Mouse (Mus musculus) kidney, embryonic 15.5 days (tissue): Measurements from ENCODE around the gene Rchy1. TPM values are rescaled to one million over a fixed set of nuclear protein-coding genes. Genes with fewer than 3 reads are reported as not detected.

Experiments used
- ATAC-seq: fragments of 200-750 bp; cut with Nextera tagmentation; replicated peaks from 2 replicates; pipeline ENCODE4 v1.8.0; 2017; ENCODE audit warnings: moderate TSS enrichment; ENCODE audit not compliant: low FRiP score
- H3K27ac ChIP-seq: fragments of 300-500 bp; sonication (generic); 2 replicates; pipeline ENCODE4 v1.5.1; 2015; ENCODE audit warnings: mild to moderate bottlenecking, inconsistent platforms
- H3K27me3 ChIP-seq: fragments of 300-500 bp; sonication (generic); 2 replicates; pipeline ENCODE4 v1.6.1; 2015; ENCODE audit warnings: inconsistent platforms
- H3K36me3 ChIP-seq: fragments of 300-500 bp; sonication (generic); 2 replicates; pipeline ENCODE4 v1.6.1; 2015; ENCODE audit warnings: inconsistent platforms
- H3K4me1 ChIP-seq: fragments of 300-500 bp; sonication (generic); 2 replicates; pipeline ENCODE4 v1.6.1; 2015; ENCODE audit warnings: inconsistent platforms
- H3K4me2 ChIP-seq: fragments of 300-500 bp; sonication (generic); 2 replicates; pipeline ENCODE4 v1.6.1; 2015; ENCODE audit warnings: moderate library complexity, mild to moderate bottlenecking, inconsistent platforms
- H3K4me3 ChIP-seq: fragments of 300-500 bp; sonication (generic); replicated peaks from 2 replicates; pipeline ENCODE4 v1.5.1; 2015; ENCODE audit warnings: mild to moderate bottlenecking, inconsistent platforms
- H3K9ac ChIP-seq: fragments of 300-500 bp; sonication (generic); 2 replicates; pipeline ENCODE4 v1.6.1; 2015; ENCODE audit warnings: mild to moderate bottlenecking, inconsistent platforms
- H3K9me3 ChIP-seq: fragments of 300-500 bp; sonication (generic); replicated peaks from 2 replicates; pipeline ENCODE4 v1.6.1; 2016; ENCODE audit warnings: inconsistent platforms
- WGBS: fragments of 180-500 bp; shearing (Covaris S2); methylation state at CpG from one replicate; pipeline ENCODE4 v1.1.7; 2015; ENCODE audit warnings: mixed read lengths; 5-methylcytosine and 5-hydroxymethylcytosine counted together
- polyA plus RNA-seq: library from polyadenylated mRNA; unstranded; fragments of >200 nt; fragmentation: Nextera tagmentation; extraction: Ambion mirVana; gene quantifications from 2 replicates; pipeline ENCODE4 v1.2.1, GENCODE M21; 2015

The Rchy1 gene
- 78.5 and 81.7 TPM in 2 replicates for polyA plus RNA-seq

- H3K9me3 ChIP-seq = no peaks in the 10 kb centered on the region
- peaks cover 11% of the 10 kb centered on the region for H3K36me3 ChIP-seq
- under 1% methylated on average over 65 of the region's 65 CpGs for WGBS
- H3K27me3 ChIP-seq = no peaks in the 10 kb centered on the region
- peak within 1 kb of the TSS; percentile 68 for H3K4me2 ChIP-seq
- H3K9ac ChIP-seq = peak within 1 kb of the TSS; percentile 71
- ATAC-seq = peak; percentile 99
- H3K27ac ChIP-seq = peak within 1 kb of the TSS; percentile 100
- H3K4me1 ChIP-seq = peaks cover 21% of the 10 kb centered on the region
- H3K4me3 ChIP-seq = peak within 1 kb of the TSS; percentile 79
Observed at GRCm38 (mm10) chr5:91962639-91963440, at the start of gene Rchy1. Gene Rchy1 (minus strand): TSS chr5:91963068.

GRCm38 (mm10) chr5:92011756-92012155 is 48.9 kb upstream of the Rchy1 start:
- no peak overlapping the region for H3K4me2 ChIP-seq
- no peaks in the 10 kb centered on the region for H3K27me3 ChIP-seq
- H3K4me3 ChIP-seq = no peak overlapping the region
- no peaks in the 10 kb centered on the region for H3K4me1 ChIP-seq
- no peaks in the 10 kb centered on the region for H3K9me3 ChIP-seq
- H3K9ac ChIP-seq = no peak overlapping the region
- H3K36me3 ChIP-seq = no peaks in the 10 kb centered on the region
- H3K27ac ChIP-seq = no peak overlapping the region
- 74% methylated on average over 7 of the region's 7 CpGs for WGBS
- no peak for ATAC-seq

- H3K9me3 ChIP-seq = no peaks in the 10 kb centered on the region
- H3K27me3 ChIP-seq = no peaks in the 10 kb centered on the region
- no peak overlapping the region for H3K4me2 ChIP-seq
- no peaks in the 10 kb centered on the region for H3K36me3 ChIP-seq
- H3K27ac ChIP-seq = no peak overlapping the region
- H3K4me1 ChIP-seq = no peaks in the 10 kb centered on the region
- no peak overlapping the region for H3K9ac ChIP-seq
- WGBS = 29% methylated on average over 2 of the region's 2 CpGs
- no peak overlapping the region for H3K4me3 ChIP-seq
- no peak for ATAC-seq
Observed at GRCm38 (mm10) chr5:92009827-92010226, 47.0 kb upstream of the Rchy1 start.

- Histone ChIP-seq H3K4me1 (0 out of 2 replicates have a peak, but pooled peaks cover 2% of the 10 kb centered on the region), H3K9ac (no peak overlapping the region), H3K27me3 (no peaks in the 10 kb centered on the region), H3K4me2 (no peak overlapping the region), H3K9me3 (no peaks in the 10 kb centered on the region; the same call in 1 of the 2 replicates), H3K27ac (no peak overlapping the region), H3K4me3 (no peak overlapping the region), H3K36me3 (no peaks in the 10 kb centered on the region)
- WGBS = 53% methylated on average over 2 of the region's 2 CpGs
- ATAC-seq = 0 out of 2 replicates have a peak, but pooled peaks have one; percentile 52
Observed at GRCm38 (mm10) chr5:92003011-92003410, 40.1 kb upstream of the Rchy1 start.

- Histone ChIP-seq H3K9ac (no peak overlapping the region), H3K4me1 (0 out of 2 replicates have a peak, but pooled peaks cover 2% of the 10 kb centered on the region), H3K4me3 (no peak overlapping the region), H3K27ac (no peak overlapping the region), H3K9me3 (no peaks in the 10 kb centered on the region; the same call in 1 of the 2 replicates), H3K27me3 (no peaks in the 10 kb centered on the region), H3K36me3 (no peaks in the 10 kb centered on the region), H3K4me2 (no peak overlapping the region)
- no peak for ATAC-seq
- 61% methylated on average over 2 of the region's 2 CpGs for WGBS
Observed at GRCm38 (mm10) chr5:92000770-92001169, 37.9 kb upstream of the Rchy1 start.

DNA sequence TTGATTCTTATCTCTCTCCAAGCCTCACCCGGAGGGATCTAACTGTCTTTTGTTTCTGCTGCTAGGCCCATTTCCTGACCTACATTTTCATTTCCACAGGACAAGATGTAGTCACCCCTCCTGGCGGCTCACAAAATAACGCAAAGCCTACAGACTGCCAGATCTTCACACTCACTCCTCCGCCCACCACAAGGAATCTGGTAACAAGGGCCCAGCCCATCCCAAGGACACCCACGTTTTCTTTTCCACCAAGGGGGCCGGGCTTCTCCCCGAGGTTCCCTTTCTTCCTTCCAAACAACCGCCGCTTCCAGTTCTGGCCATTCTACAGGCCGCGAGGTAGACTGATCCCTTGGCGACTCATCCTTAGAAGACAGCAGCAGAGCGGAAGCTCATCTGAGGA is 31.7 kb upstream of the Rchy1 start:
- H3K4me1 ChIP-seq = no peaks in the 10 kb centered on the region
- no peak overlapping the region for H3K27ac ChIP-seq
- no peaks in the 10 kb centered on the region for H3K27me3 ChIP-seq
- no peak overlapping the region for H3K4me3 ChIP-seq
- no peaks in the 10 kb centered on the region for H3K36me3 ChIP-seq
- no peak for ATAC-seq
- no peak overlapping the region for H3K4me2 ChIP-seq
- H3K9me3 ChIP-seq = no peaks in the 10 kb centered on the region; the same call in 1 of the 2 replicates
- no peak overlapping the region for H3K9ac ChIP-seq
- 63% methylated on average over 13 of the region's 13 CpGs for WGBS

DNA sequence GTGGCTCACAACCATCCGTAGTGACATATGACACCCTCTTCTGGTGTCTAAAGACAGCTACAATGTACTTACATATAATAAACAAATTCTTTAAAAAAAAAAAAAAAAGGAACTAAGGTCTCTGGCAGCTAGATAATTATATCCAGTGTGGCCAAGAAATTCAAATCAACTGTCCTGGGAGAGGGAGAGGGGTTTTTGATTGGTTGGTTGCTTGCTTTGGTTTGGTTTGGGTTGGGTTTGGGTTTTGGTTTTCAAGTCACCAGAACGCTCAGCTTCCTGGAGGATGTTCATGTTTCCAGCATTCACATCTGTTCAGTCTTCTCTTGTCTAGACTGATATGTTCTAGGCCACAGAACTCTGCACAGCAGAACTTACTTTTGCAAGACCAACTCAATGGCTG is 30.2 kb upstream of the Rchy1 start:
- 86% methylated on average over 2 of the region's 2 CpGs for WGBS
- H3K27ac ChIP-seq = no peak overlapping the region
- no peak overlapping the region for H3K4me2 ChIP-seq
- no peak for ATAC-seq
- H3K9ac ChIP-seq = no peak overlapping the region
- H3K27me3 ChIP-seq = no peaks in the 10 kb centered on the region
- no peaks in the 10 kb centered on the region for H3K4me1 ChIP-seq
- H3K9me3 ChIP-seq = no peaks in the 10 kb centered on the region
- no peak overlapping the region for H3K4me3 ChIP-seq
- no peaks in the 10 kb centered on the region for H3K36me3 ChIP-seq

DNA sequence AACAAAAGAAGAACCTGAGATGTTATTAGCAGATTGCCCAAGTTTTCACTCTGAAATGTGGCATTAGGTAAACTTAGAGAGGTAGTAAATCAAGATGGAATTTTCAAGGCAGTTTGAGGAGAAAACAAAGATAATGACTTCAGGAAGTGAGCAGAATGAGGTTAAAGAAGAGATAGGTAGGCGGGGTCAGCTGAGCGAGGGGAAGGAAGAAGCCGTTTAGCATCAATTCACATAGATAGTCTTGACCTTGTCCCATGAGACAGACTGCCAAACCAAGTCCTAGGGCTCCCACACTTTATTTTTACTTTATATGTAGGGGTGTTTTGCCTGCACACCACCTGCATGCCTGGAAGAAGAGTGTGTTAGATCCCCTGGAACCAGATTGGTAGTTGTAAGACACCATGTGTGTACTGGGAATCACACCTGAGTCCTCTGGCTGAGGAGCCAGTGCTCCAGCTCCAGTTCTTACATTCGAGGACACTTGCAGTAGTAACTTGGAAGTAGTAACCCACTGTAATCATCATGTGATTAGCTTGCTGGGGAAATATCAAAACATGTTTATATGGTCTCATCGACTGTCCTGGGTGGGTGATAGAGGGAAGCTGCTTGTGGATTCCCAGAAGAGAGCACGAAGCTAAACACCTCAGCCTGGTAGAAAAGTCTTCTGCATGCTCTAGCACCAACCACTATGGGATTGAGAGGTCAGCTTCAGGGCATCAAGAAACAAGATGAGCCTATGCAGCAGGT is 28.5 kb upstream of the Rchy1 start:
- Histone ChIP-seq H3K4me2 (no peak overlapping the region), H3K4me1 (no peaks in the 10 kb centered on the region), H3K4me3 (no peak overlapping the region), H3K9me3 (no peaks in the 10 kb centered on the region), H3K27ac (no peak overlapping the region), H3K9ac (no peak overlapping the region), H3K36me3 (no peaks in the 10 kb centered on the region), H3K27me3 (no peaks in the 10 kb centered on the region)
- ATAC-seq = no peak
- WGBS = 68% methylated on average over 6 of the region's 6 CpGs

GRCm38 (mm10) chr5:91989261-91989660 is 26.4 kb upstream of the Rchy1 start:
- Histone ChIP-seq H3K27ac (no peak overlapping the region), H3K9ac (no peak overlapping the region), H3K9me3 (no peaks in the 10 kb centered on the region), H3K27me3 (no peaks in the 10 kb centered on the region), H3K36me3 (no peaks in the 10 kb centered on the region), H3K4me1 (no peaks in the 10 kb centered on the region), H3K4me2 (no peak overlapping the region), H3K4me3 (no peak overlapping the region)
- ATAC-seq = no peak
- 84% methylated on average over 9 of the region's 9 CpGs for WGBS

GRCm38 (mm10) chr5:91987799-91988198 is 24.9 kb upstream of the Rchy1 start:
- no peak overlapping the region for H3K9ac ChIP-seq

GRCm38 (mm10) chr5:91987236-91987635 is 24.4 kb upstream of the Rchy1 start, which contains the start of gene Odaph:
Gene Odaph (plus strand): TSS chr5:91987475.
- no peaks in the 10 kb centered on the region for H3K4me1 ChIP-seq
- no peak for ATAC-seq
- no peak within 1 kb of the TSS for H3K4me3 ChIP-seq
- H3K27me3 ChIP-seq = no peaks in the 10 kb centered on the region
- H3K27ac ChIP-seq = no peak within 1 kb of the TSS
- WGBS = 69% methylated on average over 4 of the region's 4 CpGs
- no peaks in the 10 kb centered on the region for H3K9me3 ChIP-seq
- no peak within 1 kb of the TSS for H3K9ac ChIP-seq
- H3K4me2 ChIP-seq = no peak within 1 kb of the TSS
- H3K36me3 ChIP-seq = no peaks in the 10 kb centered on the region

More at GRCm38 (mm10) chr5:91987799-91988198, 24.9 kb upstream of the Rchy1 start:
- H3K27ac ChIP-seq = no peak overlapping the region
- no peaks in the 10 kb centered on the region for H3K4me1 ChIP-seq
- H3K4me3 ChIP-seq = no peak overlapping the region
- no peaks in the 10 kb centered on the region for H3K9me3 ChIP-seq
- 96% methylated on average over 2 of the region's 2 CpGs for WGBS
- no peaks in the 10 kb centered on the region for H3K36me3 ChIP-seq
- ATAC-seq = no peak
- no peak overlapping the region for H3K4me2 ChIP-seq
- H3K27me3 ChIP-seq = no peaks in the 10 kb centered on the region

DNA sequence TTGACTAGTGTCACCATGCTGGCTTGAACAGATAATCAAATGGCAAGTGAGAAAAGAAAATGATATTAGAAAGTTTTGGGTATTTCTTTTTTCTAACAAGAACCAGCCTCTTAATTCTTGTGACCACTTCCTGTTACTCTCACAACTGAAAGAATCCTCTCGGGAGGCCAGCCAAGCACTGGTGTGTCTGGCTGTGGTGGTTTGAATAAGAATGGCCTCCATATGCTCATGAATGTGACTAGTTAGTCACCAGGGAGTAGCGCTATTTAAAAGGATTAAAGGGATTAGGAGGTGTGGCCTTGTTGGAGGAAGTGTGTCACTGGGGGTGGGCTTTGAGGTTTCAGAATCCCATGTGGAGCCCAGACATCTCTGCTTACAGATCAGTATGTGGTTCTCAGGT is 22.9 kb upstream of the Rchy1 start:
- H3K36me3 ChIP-seq = no peaks in the 10 kb centered on the region
- no peak overlapping the region for H3K4me2 ChIP-seq
- no peaks in the 10 kb centered on the region for H3K9me3 ChIP-seq
- no peak overlapping the region for H3K27ac ChIP-seq
- 73% methylated on average over 2 of the region's 2 CpGs for WGBS
- no peak for ATAC-seq
- no peaks in the 10 kb centered on the region for H3K27me3 ChIP-seq
- H3K4me3 ChIP-seq = no peak overlapping the region
- no peaks in the 10 kb centered on the region for H3K4me1 ChIP-seq
- no peak overlapping the region for H3K9ac ChIP-seq
